Mouse (Mus musculus) bone marrow macrophage, adult 2 months (primary cell): ENCODE data around the gene Znhit6.

Experiments
- CTCF ChIP-seq: IDR thresholded peaks from 2 replicates; pipeline ENCODE4 v1.5.1; 2012; ENCODE audit warnings: low read depth, mild to moderate bottlenecking, low read length, moderate library complexity
- POLR2A ChIP-seq: IDR thresholded peaks from 2 replicates; pipeline ENCODE4 v1.6.1; 2012; ENCODE audit warnings: mild to moderate bottlenecking, low read depth, low read length, borderline replicate concordance

GRCm38 (mm10) chr3:145583043-145583442, 7.0 kb downstream of the Znhit6 start:
- TF ChIP-seq CTCF (no peak), POLR2A (no peak)
